Mouse (Mus musculus): ENCODE data around the gene Chpt1. TPM values are rescaled to one million over a fixed set of nuclear protein-coding genes. Genes with fewer than 3 reads are reported as not detected.

The Chpt1 gene
- polyA plus RNA-seq, 1 experiment from 2014 or later = 16.5 TPM

GRCm38 (mm10) chr10:88460122-88460820 lies 43.6 kb downstream of the Chpt1 start:
- H3K4me3 ChIP-seq (replicated peaks; ENCODE audit: low read length) = no peak overlapping the region
- WGBS = 72% methylated on average over 18 of the region's 18 CpGs
- no peak for ATAC-seq (ENCODE audit: insufficient read depth, low FRiP score)

DNA sequence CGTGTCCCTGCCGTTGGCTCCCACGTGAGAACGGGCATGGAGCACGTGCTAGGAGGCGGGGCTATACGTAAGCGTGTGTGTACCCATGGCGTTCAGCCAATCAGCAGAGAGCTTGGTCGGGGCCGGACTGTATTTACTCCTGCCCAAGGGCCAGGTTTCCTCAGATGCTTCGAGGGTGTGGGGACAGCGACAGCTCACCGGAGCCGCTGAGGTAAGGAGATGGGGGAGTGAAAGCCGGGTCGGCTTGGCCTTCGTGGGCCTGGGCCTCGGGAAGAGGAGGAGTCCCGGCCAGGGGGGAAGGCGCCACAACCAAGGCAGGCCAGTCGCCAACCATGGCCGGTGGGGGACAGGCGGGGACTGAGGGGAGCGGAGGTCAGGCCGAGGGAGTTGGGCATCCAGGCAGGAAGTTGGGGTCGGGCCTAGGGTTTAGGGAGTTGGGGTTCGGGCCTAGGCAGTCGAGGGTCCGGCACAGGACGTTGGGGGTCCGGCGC lies 44.3 kb downstream of the Chpt1 start, which contains the start of gene Sycp3:
Gene Sycp3 (plus strand): TSS at position 68 of the 491 bp plus-strand sequence.
- Histone ChIP-seq H3K36me3 (ENCODE audit: control insufficient read depth, insufficient read depth, low read length) (no peaks in the 10 kb centered on the region), H3K4me2 (ENCODE audit: low read depth, low read length) (no peak within 1 kb of the TSS), H3K9me3 (replicated peaks; ENCODE audit: control insufficient read depth, low read length) (no peaks in the 10 kb centered on the region), H3K4me3 (replicated peaks; ENCODE audit: low read length) (no peak within 1 kb of the TSS), H3K27me3 (ENCODE audit: control insufficient read depth, insufficient read depth, low read length) (no peaks in the 10 kb centered on the region), H3K9ac (ENCODE audit: low read length) (no peak within 1 kb of the TSS), H3K4me1 (ENCODE audit: control insufficient read depth, insufficient read depth, low read length) (no peaks in the 10 kb centered on the region), H3K27ac (ENCODE audit: low read length) (no peak within 1 kb of the TSS)
- ATAC-seq (ENCODE audit: insufficient read depth, low FRiP score) = peak; percentile 29; the same call in 1 of the 2 replicates
- 80% methylated on average over 33 of the region's 33 CpGs for WGBS

More at GRCm38 (mm10) chr10:88460122-88460820, 43.6 kb downstream of the Chpt1 start:
- Histone ChIP-seq H3K27ac (ENCODE audit: low read length) (no peak overlapping the region), H3K36me3 (ENCODE audit: control insufficient read depth, insufficient read depth, low read length) (no peaks in the 10 kb centered on the region), H3K9ac (ENCODE audit: low read length) (no peak overlapping the region), H3K9me3 (replicated peaks; ENCODE audit: control insufficient read depth, low read length) (no peaks in the 10 kb centered on the region), H3K27me3 (ENCODE audit: control insufficient read depth, insufficient read depth, low read length) (no peaks in the 10 kb centered on the region), H3K4me1 (ENCODE audit: control insufficient read depth, insufficient read depth, low read length) (no peaks in the 10 kb centered on the region), H3K4me2 (ENCODE audit: low read depth, low read length) (no peak overlapping the region)

DNA sequence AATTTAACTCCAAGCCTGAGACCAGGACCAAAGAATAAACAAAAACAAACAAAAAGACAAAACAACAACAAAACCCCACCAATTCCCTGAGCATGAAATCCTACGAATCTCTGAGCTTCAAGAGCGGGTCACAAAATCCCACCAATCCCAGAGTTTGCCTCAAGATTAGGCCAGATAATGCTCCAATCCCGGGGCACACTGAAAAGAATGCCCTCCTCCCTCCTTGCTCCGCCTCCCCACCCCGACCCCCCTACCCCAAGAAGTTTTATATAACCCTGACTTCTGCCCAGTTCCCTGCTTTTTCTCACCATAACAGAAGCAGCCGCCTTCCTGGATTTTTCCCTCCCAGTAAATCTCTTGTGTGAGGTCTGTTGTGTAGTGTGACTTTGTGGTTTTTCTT lies 46.1 kb downstream of the Chpt1 start:
- H3K4me1 ChIP-seq (ENCODE audit: control insufficient read depth, insufficient read depth, low read length) = no peaks in the 10 kb centered on the region
- 35% methylated on average over 6 of the region's 6 CpGs for whole genome bisulfite sequencing
- H3K4me3 ChIP-seq (replicated peaks; ENCODE audit: low read length) = no peak overlapping the region
- H3K9me3 ChIP-seq (replicated peaks; ENCODE audit: control insufficient read depth, low read length) = no peaks in the 10 kb centered on the region
- no peaks in the 10 kb centered on the region for H3K27me3 ChIP-seq (ENCODE audit: control insufficient read depth, insufficient read depth, low read length)
- H3K27ac ChIP-seq (ENCODE audit: low read length) = no peak overlapping the region
- H3K9ac ChIP-seq (ENCODE audit: low read length) = no peak overlapping the region
- H3K4me2 ChIP-seq (ENCODE audit: low read depth, low read length) = 0 out of 2 replicates have a peak overlapping the region, but pooled peaks have one; percentile 4
- ATAC-seq (ENCODE audit: insufficient read depth, low FRiP score) = no peak
- no peaks in the 10 kb centered on the region for H3K36me3 ChIP-seq (ENCODE audit: control insufficient read depth, insufficient read depth, low read length)

GRCm38 (mm10) chr10:88451990-88452389 lies 51.9 kb downstream of the Chpt1 start:
- no peaks in the 10 kb centered on the region for H3K9me3 ChIP-seq (replicated peaks; ENCODE audit: control insufficient read depth, low read length)
- H3K27me3 ChIP-seq (ENCODE audit: control insufficient read depth, insufficient read depth, low read length) = no peaks in the 10 kb centered on the region
- no peak overlapping the region for H3K9ac ChIP-seq (ENCODE audit: low read length)
- H3K27ac ChIP-seq (ENCODE audit: low read length) = no peak overlapping the region
- H3K4me2 ChIP-seq (ENCODE audit: low read depth, low read length) = no peak overlapping the region
- H3K4me3 ChIP-seq (replicated peaks; ENCODE audit: low read length) = no peak overlapping the region
- H3K36me3 ChIP-seq (ENCODE audit: control insufficient read depth, insufficient read depth, low read length) = no peaks in the 10 kb centered on the region
- 73% methylated on average over 6 of the region's 6 CpGs for WGBS
- H3K4me1 ChIP-seq (ENCODE audit: control insufficient read depth, insufficient read depth, low read length) = 0 out of 2 replicates have a peak, but pooled peaks cover 4% of the 10 kb centered on the region
- no peak for ATAC-seq (ENCODE audit: insufficient read depth, low FRiP score)

DNA sequence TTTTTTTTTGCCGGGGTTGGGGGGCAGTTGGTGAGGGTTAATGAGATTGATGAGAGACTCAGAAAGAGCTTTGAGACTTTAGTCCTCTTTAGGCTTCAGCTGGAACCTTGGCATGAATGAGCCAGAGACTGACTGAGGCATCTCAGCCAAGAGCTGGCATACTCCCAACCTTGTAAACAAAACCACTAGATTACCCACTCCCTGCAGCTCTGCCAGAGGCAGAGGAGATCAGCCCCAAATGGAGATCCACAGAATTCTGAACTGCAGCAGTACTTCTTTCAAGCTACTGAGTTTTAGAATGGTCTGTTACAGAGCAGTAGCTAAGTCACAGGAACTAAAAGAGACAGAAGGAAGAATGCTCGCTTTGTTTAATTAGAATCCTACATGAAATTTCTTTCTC lies 52.7 kb downstream of the Chpt1 start:
- no peak overlapping the region for H3K9ac ChIP-seq (ENCODE audit: low read length)
- no peak overlapping the region for H3K4me3 ChIP-seq (replicated peaks; ENCODE audit: low read length)
- no peaks in the 10 kb centered on the region for H3K27me3 ChIP-seq (ENCODE audit: control insufficient read depth, insufficient read depth, low read length)
- H3K4me1 ChIP-seq (ENCODE audit: control insufficient read depth, insufficient read depth, low read length) = 0 out of 2 replicates have a peak, but pooled peaks cover 4% of the 10 kb centered on the region
- peak; percentile 64; the same call in 1 of the 2 replicates for ATAC-seq (ENCODE audit: insufficient read depth, low FRiP score)
- H3K9me3 ChIP-seq (replicated peaks; ENCODE audit: control insufficient read depth, low read length) = no peaks in the 10 kb centered on the region
- H3K4me2 ChIP-seq (ENCODE audit: low read depth, low read length) = no peak overlapping the region
- no peak overlapping the region for H3K27ac ChIP-seq (ENCODE audit: low read length)
- H3K36me3 ChIP-seq (ENCODE audit: control insufficient read depth, insufficient read depth, low read length) = no peaks in the 10 kb centered on the region
- WGBS = 69% methylated on average over 2 of the region's 2 CpGs

- 84% methylated on average over 6 of the region's 6 CpGs for WGBS
- no peak overlapping the region for H3K4me3 ChIP-seq (replicated peaks; ENCODE audit: low read length)
- no peaks in the 10 kb centered on the region for H3K4me1 ChIP-seq (ENCODE audit: control insufficient read depth, insufficient read depth, low read length)
- H3K9me3 ChIP-seq (replicated peaks; ENCODE audit: control insufficient read depth, low read length) = no peaks in the 10 kb centered on the region
- no peaks in the 10 kb centered on the region for H3K27me3 ChIP-seq (ENCODE audit: control insufficient read depth, insufficient read depth, low read length)
- 0 out of 2 replicates have a peak, but pooled peaks cover 3% of the 10 kb centered on the region for H3K36me3 ChIP-seq (ENCODE audit: control insufficient read depth, insufficient read depth, low read length)
- no peak overlapping the region for H3K4me2 ChIP-seq (ENCODE audit: low read depth, low read length)
- ATAC-seq (ENCODE audit: insufficient read depth, low FRiP score) = no peak
- H3K27ac ChIP-seq (ENCODE audit: low read length) = no peak overlapping the region
- H3K9ac ChIP-seq (ENCODE audit: low read length) = no peak overlapping the region
Measured at GRCm38 (mm10) chr10:88441224-88441623, 62.6 kb downstream of the Chpt1 start.

DNA sequence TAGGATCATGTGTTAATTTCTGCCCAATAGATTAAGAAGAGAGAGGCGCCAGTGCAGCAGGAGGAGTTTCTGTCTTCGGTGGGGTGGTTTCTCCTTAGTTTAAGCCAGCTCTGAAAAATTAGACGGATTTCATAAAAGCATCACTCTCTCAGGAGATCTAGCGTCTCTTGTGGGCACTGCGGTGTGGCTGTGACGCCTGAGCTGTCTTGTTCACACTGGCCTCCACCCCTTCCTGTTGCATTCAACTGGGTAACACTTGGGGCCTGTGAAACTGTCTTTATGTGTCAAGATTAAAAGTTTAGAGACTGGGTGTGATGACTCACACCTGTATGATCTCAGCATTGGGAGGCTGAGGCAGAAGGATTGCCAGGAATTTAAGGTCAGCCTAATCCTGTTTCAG lies 75.9 kb downstream of the Chpt1 start:
- no peaks in the 10 kb centered on the region for H3K4me1 ChIP-seq (ENCODE audit: control insufficient read depth, insufficient read depth, low read length)
- H3K4me2 ChIP-seq (ENCODE audit: low read depth, low read length) = no peak overlapping the region
- H3K36me3 ChIP-seq (ENCODE audit: control insufficient read depth, insufficient read depth, low read length) = peaks cover 5% of the 10 kb centered on the region; the same call in 1 of the 2 replicates
- no peak for ATAC-seq (ENCODE audit: insufficient read depth, low FRiP score)
- no peak overlapping the region for H3K27ac ChIP-seq (ENCODE audit: low read length)
- 91% methylated on average over 6 of the region's 6 CpGs for WGBS
- H3K9me3 ChIP-seq (replicated peaks; ENCODE audit: control insufficient read depth, low read length) = no peaks in the 10 kb centered on the region
- no peak overlapping the region for H3K9ac ChIP-seq (ENCODE audit: low read length)
- no peaks in the 10 kb centered on the region for H3K27me3 ChIP-seq (ENCODE audit: control insufficient read depth, insufficient read depth, low read length)
- H3K4me3 ChIP-seq (replicated peaks; ENCODE audit: low read length) = no peak overlapping the region

DNA sequence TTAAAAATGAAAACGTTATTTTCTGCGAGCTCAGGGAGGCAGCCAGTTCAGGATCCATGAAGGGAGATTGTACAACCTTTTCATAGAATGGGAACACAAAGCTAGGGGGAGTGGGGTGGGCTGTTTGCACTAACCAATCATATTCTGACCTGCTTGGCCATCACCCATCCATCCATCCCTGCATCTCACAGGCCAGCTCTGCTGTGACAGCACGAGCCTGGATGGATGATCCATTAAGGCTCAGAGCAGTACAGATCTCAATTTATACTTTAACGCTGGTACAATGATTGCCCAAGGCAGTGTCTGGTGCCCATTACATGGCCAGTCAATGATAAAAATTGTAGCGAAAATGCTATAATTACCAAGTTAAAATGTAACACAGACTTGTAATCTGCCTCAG lies 77.0 kb downstream of the Chpt1 start:
- 64% methylated on average over 5 of the region's 5 CpGs for WGBS
- H3K27me3 ChIP-seq (ENCODE audit: control insufficient read depth, insufficient read depth, low read length) = no peaks in the 10 kb centered on the region
- H3K9me3 ChIP-seq (replicated peaks; ENCODE audit: control insufficient read depth, low read length) = no peaks in the 10 kb centered on the region
- no peak overlapping the region for H3K4me3 ChIP-seq (replicated peaks; ENCODE audit: low read length)
- peaks cover 5% of the 10 kb centered on the region; the same call in 1 of the 2 replicates for H3K36me3 ChIP-seq (ENCODE audit: control insufficient read depth, insufficient read depth, low read length)
- H3K27ac ChIP-seq (ENCODE audit: low read length) = no peak overlapping the region
- H3K4me2 ChIP-seq (ENCODE audit: low read depth, low read length) = no peak overlapping the region
- no peaks in the 10 kb centered on the region for H3K4me1 ChIP-seq (ENCODE audit: control insufficient read depth, insufficient read depth, low read length)
- no peak overlapping the region for H3K9ac ChIP-seq (ENCODE audit: low read length)
- no peak for ATAC-seq (ENCODE audit: insufficient read depth, low FRiP score)

DNA sequence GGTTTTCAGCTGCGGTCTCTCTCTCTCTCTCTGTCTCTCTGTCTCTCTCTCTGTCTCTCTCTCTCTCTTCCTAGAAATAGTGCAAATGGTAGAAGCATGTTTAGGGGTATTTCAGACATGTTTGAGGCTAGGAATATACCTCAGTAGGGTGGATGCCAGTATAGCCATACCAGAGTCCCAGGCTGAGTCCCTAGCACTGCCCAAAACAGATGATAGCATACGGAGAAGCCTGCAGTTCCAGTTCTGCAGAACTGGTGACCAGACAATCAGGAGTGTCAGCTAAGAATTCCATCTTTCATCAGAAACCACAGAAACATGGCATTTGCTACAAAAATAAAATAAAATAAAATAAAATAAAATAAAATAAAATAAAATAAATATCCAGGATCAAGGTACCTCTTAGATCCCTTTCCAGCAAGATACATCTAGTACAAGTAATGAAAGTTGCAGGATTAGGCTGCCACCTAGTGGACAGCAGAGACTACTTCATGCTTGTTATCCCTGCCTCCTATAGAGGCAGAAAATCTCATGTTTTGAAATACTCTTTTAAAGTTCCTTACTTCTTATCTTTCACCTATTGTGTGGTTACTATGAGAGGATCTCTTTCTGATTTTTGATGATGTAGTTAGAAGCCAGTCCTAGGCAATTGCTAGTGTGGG lies 77.6 kb downstream of the Chpt1 start:
- H3K9me3 ChIP-seq (replicated peaks; ENCODE audit: control insufficient read depth, low read length) = no peaks in the 10 kb centered on the region
- H3K36me3 ChIP-seq (ENCODE audit: control insufficient read depth, insufficient read depth, low read length) = peaks cover 5% of the 10 kb centered on the region; the same call in 1 of the 2 replicates
- ATAC-seq (ENCODE audit: insufficient read depth, low FRiP score) = peak; percentile 29; the same call in 1 of the 2 replicates
- H3K4me2 ChIP-seq (ENCODE audit: low read depth, low read length) = no peak overlapping the region
- H3K9ac ChIP-seq (ENCODE audit: low read length) = no peak overlapping the region
- no peaks in the 10 kb centered on the region for H3K4me1 ChIP-seq (ENCODE audit: control insufficient read depth, insufficient read depth, low read length)
- H3K27ac ChIP-seq (ENCODE audit: low read length) = no peak overlapping the region
- H3K27me3 ChIP-seq (ENCODE audit: control insufficient read depth, insufficient read depth, low read length) = no peaks in the 10 kb centered on the region
- no peak overlapping the region for H3K4me3 ChIP-seq (replicated peaks; ENCODE audit: low read length)
- 90% methylated on average over 2 of the region's 2 CpGs for WGBS

All from stomach, embryonic 16.5 days (tissue).